Mouse (Mus musculus) cerebellum, postnatal 10 days (tissue): ENCODE measurements around the gene Ovol1.

Source experiments
- DNase-seq, 2 experiments: peaks; one replicate each; pipeline ENCODE4 v3.0.0; 2021; ENCODE audit warnings: mixed read lengths in 2 of 2

The Ovol1 gene

GRCm38 (mm10) chr19:5560457-5561041 lies at the start of gene Ovol1:
Gene Ovol1, minus strand, starts transcription at chr19:5560646.
- DNase-seq = peak; percentile 16 to 31

GRCm38 (mm10) chr19:5609547-5610404 lies 49.3 kb upstream of the Ovol1 start, which contains the start of gene Kat5:
Gene Kat5, minus strand, starts transcription at chr19:5610237.
- DNase-seq = peak; percentile 98

DNA sequence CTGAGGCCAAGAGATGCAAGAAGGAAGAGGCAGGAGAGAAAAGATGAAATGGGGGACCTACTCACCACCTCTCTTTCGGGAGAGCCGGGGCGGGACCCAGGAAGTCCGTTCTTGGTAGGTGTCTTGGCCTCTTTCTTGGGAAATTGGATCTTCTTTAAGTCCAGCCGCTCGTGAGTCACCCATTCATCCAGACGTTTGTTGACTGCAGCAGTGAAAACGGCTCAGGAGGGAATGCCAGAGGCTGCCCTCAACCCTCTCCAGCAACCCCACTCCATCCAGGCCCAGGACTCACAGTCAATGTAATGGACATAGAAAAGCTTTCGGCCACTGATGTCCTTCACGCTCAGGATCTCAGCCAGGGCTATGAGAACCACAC lies 48.7 kb upstream of the Ovol1 start:
- DNase-seq = no peak

- DNase-seq = no peak
These were observed 48.3 kb upstream of the Ovol1 start for GRCm38 (mm10) chr19:5608707-5609106.

GRCm38 (mm10) chr19:5607705-5608410 lies 47.4 kb upstream of the Ovol1 start:
- DNase-seq = peak in 1 of 2 experiments; percentile 34

DNA sequence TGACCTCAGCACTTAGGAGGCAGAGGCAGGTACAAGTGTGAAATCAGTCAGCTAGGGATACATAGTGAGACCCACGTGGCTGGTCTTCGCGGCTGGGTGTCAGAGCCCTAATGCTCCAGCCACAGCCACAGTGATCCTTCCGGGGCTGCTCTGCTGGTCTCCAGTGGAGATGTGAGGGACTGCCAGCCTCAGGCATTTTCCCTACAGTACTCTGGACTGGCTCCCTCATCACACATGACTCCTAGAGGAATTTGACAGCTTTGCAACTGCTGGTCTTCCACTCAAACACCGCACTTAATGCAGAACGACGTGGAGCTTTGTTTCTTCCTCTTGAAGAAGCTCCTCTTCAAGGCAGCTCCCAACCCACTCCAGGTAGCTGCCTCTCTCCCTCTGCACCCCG lies 45.8 kb upstream of the Ovol1 start:
- no peak for DNase-seq

- DNase-seq = no peak
These were observed 44.7 kb upstream of the Ovol1 start for GRCm38 (mm10) chr19:5605126-5605525.

DNA sequence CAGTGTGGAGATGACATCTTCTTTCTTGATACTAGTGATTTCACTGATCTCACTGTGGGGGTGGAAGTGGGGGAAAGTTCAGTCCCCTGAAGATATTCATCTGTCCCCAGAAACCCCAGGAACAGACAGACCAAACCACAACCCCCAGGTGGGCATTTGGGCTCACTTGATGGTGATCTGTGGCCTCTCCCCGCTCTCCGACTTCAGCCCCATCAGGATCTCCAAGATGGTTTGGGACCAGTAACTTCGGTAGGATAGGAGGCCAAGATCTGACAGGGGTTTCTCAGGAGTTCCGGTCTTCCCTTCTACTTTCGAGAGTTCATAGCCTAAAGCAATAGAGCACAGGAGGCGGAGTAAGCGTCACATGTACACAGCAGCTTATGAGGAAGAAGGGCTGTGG lies 43.2 kb upstream of the Ovol1 start:
- no peak for DNase-seq

DNA sequence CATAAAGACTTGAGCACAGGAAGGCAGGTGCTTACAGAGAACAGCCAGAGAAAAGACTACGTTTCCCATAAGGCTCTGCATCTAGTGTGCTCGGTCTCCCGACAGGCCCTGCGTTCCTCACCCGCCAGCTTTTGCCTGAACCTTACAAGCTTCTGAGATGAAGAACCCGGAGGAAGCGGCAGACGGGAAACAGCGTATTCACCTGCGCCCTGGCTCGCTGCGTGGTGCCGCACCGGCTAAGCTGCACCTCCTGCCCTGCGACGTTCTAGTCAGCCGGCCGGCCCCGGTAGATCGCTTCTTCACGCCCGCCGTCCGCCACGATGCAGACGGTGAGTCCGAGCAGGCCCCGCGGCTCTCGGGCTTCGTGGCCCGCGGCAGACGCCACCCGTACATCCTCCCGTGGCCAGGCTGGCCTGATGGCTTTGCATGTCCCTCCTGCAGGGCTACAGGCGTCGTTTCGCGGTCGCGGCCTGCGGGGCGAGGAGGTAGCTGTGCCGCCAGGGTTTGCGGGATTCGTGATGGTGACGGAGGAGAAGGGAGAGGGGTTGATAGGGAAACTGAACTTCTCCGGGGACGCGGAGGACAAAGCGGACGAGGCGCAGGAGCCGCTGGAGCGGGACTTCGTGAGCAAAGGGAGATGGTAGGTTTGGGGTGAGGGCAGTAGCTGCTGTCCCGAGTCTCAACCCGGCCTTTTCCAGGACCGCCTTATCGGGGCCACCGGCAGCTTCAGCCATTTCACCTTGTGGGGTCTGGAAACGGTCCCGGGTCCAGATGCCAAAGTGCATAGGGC lies 41.5 kb upstream of the Ovol1 start, which contains the start of gene Rnaseh2c:
Gene Rnaseh2c (plus strand): TSS at position 122 of the 790 bp plus-strand sequence.
- peak; percentile 87 to 88 for DNase-seq

DNA sequence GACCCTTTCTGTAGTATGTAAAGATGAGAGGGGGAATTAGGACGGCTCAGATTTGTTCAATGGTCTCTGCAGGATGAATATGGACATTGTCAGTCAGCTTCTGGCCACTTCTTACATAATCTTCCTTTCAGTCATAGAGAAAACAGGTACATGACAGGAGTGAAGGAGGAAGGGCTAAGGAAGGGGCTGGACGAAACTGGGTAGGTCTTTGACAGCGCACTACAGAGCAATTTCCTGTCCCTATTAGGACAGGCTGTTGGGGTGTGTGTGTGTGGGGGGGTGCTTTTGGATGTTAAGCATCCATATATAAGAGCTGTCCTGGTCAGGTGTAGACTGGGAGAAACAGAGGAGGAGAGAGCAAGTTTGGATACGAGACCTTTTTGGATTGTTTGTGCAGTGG lies 38.8 kb upstream of the Ovol1 start:
- DNase-seq = no peak

- no peak for DNase-seq
These were observed 31.4 kb upstream of the Ovol1 start for GRCm38 (mm10) chr19:5591888-5592287.

- DNase-seq = no peak
These were observed 28.7 kb upstream of the Ovol1 start for GRCm38 (mm10) chr19:5589159-5589558.

- no peak for DNase-seq
These were observed 21.5 kb upstream of the Ovol1 start for GRCm38 (mm10) chr19:5581995-5582394.

- no peak for DNase-seq
These were observed 20.3 kb upstream of the Ovol1 start for GRCm38 (mm10) chr19:5580776-5581175.

- DNase-seq = no peak
These were observed 19.5 kb upstream of the Ovol1 start for GRCm38 (mm10) chr19:5579971-5580370.

DNA sequence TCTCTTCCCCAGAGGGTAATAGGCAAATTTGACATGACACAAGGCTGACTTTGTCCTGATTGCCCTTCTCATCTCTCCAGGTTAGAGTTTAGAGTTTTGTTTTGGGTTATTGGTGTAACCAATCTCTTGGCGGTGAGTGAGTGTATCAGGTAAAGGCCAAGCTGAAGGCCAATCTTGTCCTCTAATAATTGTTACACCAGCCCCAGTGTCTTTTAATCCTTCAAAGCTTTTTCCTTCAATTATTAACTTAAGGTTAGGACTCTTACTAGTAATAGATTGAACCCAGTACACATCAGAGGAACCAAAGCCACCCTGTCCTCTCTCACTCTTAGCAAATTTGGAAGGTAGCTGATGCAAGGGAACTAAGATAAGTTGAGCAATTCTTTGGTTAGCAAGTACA lies 14.9 kb upstream of the Ovol1 start:
- DNase-seq = no peak

GRCm38 (mm10) chr19:5572331-5573125 lies 12.1 kb upstream of the Ovol1 start:
- DNase-seq = no peak

DNA sequence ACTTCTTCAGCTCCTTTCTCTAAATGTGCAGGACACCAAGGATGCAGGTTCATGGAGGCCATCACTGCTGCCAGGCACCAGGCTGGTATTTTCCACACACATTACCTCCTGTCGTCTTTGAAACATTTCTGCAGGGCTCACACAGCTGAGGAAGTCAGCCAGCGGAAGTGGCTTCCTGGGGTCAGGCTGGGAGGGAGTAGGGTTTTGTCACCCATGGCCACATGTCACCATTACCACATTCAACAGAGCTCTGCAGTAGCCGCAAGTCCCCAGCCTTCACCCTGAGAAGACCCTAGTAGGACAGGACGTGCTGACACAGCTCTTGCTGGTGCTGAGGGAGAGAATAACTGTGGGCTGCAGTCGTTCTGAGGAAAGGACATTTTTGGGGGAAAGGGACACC lies 11.4 kb upstream of the Ovol1 start:
- no peak for DNase-seq

- DNase-seq = no peak
These were observed 10.2 kb upstream of the Ovol1 start for GRCm38 (mm10) chr19:5570353-5571246.

DNA sequence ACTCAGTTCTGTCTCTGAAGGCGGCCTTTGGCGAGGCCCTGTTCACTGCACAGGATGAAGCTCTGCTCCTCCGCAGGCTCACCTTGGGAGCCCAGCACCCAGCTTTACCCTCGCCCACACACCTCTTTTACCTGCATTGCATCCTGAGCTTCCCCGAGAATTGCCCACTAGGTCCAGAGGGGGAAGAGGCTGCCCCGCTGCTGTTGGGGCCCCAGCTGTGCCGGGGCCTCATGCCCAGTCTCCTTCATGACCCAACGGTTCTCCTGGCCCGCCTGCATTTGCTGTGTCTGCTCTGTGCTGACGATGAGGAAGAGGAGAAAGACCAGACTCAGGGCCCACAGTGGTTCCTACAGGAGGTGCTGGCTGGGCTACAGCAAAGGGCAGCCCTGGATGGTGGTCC lies 9.1 kb upstream of the Ovol1 start:
- no peak for DNase-seq
